Mouse (Mus musculus) ES-Bruce4 (cell line): ENCODE results near the gene Zfp618.

Experiments used
- CTCF ChIP-seq: IDR thresholded peaks from one replicate; pipeline ENCODE4 v1.8.1; 2011; ENCODE audit warnings: low read depth, low read length
- POLR2A ChIP-seq: IDR thresholded peaks from one replicate; pipeline ENCODE4 v1.8.1; 2011; ENCODE audit warnings: low read length; ENCODE audit not compliant: insufficient read depth

- no peak for TF ChIP-seq POLR2A
- TF ChIP-seq CTCF: no peak
Observed at GRCm38 (mm10) chr4:63061411-63061810, 96.0 kb downstream of the Zfp618 start.
